Mouse (Mus musculus) heart, adult 2 months (tissue): ENCODE data around the gene Efna3. TPM values are rescaled to one million over a fixed set of nuclear protein-coding genes. Genes with fewer than 3 reads are reported as not detected.

Experiments used
- DNase-seq, 2 experiments: peaks; one replicate each; pipeline ENCODE4 v3.0.0; 2021
- H3K27ac ChIP-seq: fragments of 200-600 bp; 2 replicates; pipeline ENCODE4 v1.8.1; 2022
- H3K27me3 ChIP-seq: fragments of 200-500 bp; 2 replicates; pipeline ENCODE4 v1.6.1; 2012; ENCODE audit warnings: mild to moderate bottlenecking, low read length, inconsistent platforms, mixed read lengths; ENCODE audit not compliant: control insufficient read depth, insufficient read depth
- H3K36me3 ChIP-seq: fragments of 200-500 bp; 2 replicates; pipeline ENCODE4 v1.6.1; 2012; ENCODE audit warnings: low read length, inconsistent platforms; ENCODE audit not compliant: control insufficient read depth, insufficient read depth
- H3K4me1 ChIP-seq: fragments of 200-500 bp; 2 replicates; pipeline ENCODE4 v1.6.1; 2011; ENCODE audit warnings: low read length; ENCODE audit not compliant: control insufficient read depth, insufficient read depth
- H3K4me3 ChIP-seq: fragments of 200-600 bp; 2 replicates; pipeline ENCODE4 v1.8.1; 2022
- H3K79me2 ChIP-seq: fragments of 200-500 bp; replicated peaks from 2 replicates; pipeline ENCODE4 v1.6.1; 2012; ENCODE audit warnings: mild to moderate bottlenecking, inconsistent platforms, low read length, moderate library complexity, mixed read lengths; ENCODE audit not compliant: control insufficient read depth, insufficient read depth
- H3K9ac ChIP-seq: fragments of 200-500 bp; 2 replicates; pipeline ENCODE4 v1.6.1; 2012; ENCODE audit warnings: low read depth, mild to moderate bottlenecking, control low read depth, inconsistent platforms, low read length, mixed read lengths
- CTCF ChIP-seq: fragments of 200-600 bp; IDR thresholded peaks from 2 replicates; pipeline ENCODE4 v1.8.1; 2022; ENCODE audit warnings: antibody characterized with exemption, mild to moderate bottlenecking, moderate library complexity
- EP300 ChIP-seq: fragments of 200-500 bp; IDR thresholded peaks from 2 replicates; pipeline ENCODE4 v1.6.1; 2011; ENCODE audit warnings: low read depth, low read length, control low read depth; ENCODE audit not compliant: insufficient read depth
- POLR2A ChIP-seq: fragments of 200-500 bp; IDR thresholded peaks from 2 replicates; pipeline ENCODE4 v1.6.1; 2011; ENCODE audit warnings: mild to moderate bottlenecking, low read depth, low read length, control low read depth; ENCODE audit not compliant: insufficient read depth
- WGBS: fragments of 180-500 bp; shearing (Covaris S2); methylation state at CpG from one replicate; pipeline ENCODE4 v1.1.7; 2018; 5-methylcytosine and 5-hydroxymethylcytosine counted together
- intact Hi-C: fragments of 180-260 bp; cut with DNase I; formaldehyde crosslinking; loops from one replicate; pipeline ENCODE4 v1.15.1; 2025
- polyA plus RNA-seq: library from polyadenylated mRNA; depleted of rRNA; stranded (reverse); fragments of >200 nt; gene quantifications from 2 replicates; pipeline ENCODE4 v1.2.3, GENCODE M21; 2012
- total RNA-seq, 2 experiments: library from RNA; stranded (reverse); gene quantifications; 2 replicates each; pipeline ENCODE4 v1.2.3; 2021

The Efna3 gene
- total and polyA plus RNA-seq, 3 experiments, result not detected

GRCm38 (mm10) chr3:89320581-89321182 is 2.1 kb downstream of the Efna3 start:
- Histone ChIP-seq H3K9ac (0 out of 2 replicates have a peak overlapping the region, but pooled peaks have one; percentile 12), H3K79me2 (no peaks in the 10 kb centered on the region), H3K27ac (no peak overlapping the region), H3K4me3 (peak overlapping the region; percentile 33), H3K4me1 (peaks cover 7% of the 10 kb centered on the region), H3K27me3 (peaks cover 28% of the 10 kb centered on the region), H3K36me3 (no peaks in the 10 kb centered on the region)
- intact Hi-C loops, result no loop called here
- peak in 1 of 2 experiments; percentile 23 for DNase-seq
- no peak for TF ChIP-seq POLR2A
- TF ChIP-seq CTCF, result no peak
- TF ChIP-seq EP300, result no peak
- WGBS, result 2% methylated on average over 41 of the region's 41 CpGs

GRCm38 (mm10) chr3:89319591-89320350 is 3.0 kb downstream of the Efna3 start:
- no peak for TF ChIP-seq POLR2A
- TF ChIP-seq CTCF, result no peak
- no peak for TF ChIP-seq EP300
- Histone ChIP-seq H3K4me3 (no peak overlapping the region; the same call in 1 of the 2 replicates), H3K36me3 (no peaks in the 10 kb centered on the region), H3K9ac (0 out of 2 replicates have a peak overlapping the region, but pooled peaks have one; percentile 4), H3K27me3 (peaks cover 28% of the 10 kb centered on the region), H3K79me2 (no peaks in the 10 kb centered on the region), H3K27ac (no peak overlapping the region), H3K4me1 (peaks cover 9% of the 10 kb centered on the region)
- DNase-seq, result peak in 1 of 2 experiments; percentile 25
- 3% methylated on average over 58 of the region's 58 CpGs for WGBS
- intact Hi-C loops, result loop anchor here (5.0 kb wide), 1 partner anchor 538 kb away; no protein-coding TSS in a partner anchor

DNA sequence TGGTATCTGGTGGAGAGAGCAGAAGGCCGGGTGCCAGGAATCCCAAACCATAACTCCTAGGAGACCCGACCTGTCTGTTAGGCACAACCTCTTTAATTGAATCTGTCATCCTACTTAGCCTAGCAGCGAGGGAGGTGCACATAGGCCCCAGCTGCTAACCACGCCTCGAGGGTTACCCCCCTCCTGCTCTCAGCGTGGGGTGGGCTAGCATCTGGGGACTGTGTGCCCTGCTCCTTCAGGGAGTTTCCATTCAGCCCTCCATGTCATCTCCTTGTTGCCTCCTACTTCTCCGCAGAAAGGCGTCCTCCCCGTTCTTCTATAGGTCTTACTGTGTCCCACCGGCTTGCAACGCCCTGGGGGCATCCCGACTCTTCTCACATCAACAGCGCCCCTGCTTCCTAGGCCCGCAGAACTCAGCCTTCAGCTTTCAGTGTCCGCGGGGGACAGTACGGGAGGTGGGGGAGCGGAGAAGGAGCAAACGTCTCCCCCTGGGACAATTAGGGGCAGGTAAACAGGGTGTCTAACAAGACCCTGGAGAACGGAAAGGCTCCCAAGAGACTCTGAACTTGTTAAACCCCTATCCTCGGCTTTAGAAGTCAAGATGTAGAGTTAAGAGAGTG is 3.7 kb downstream of the Efna3 start:
- intact Hi-C loops, result loop anchor here (5.0 kb wide), 1 partner anchor 538 kb away; no protein-coding TSS in a partner anchor
- H3K79me2 ChIP-seq, result no peaks in the 10 kb centered on the region
- no peaks in the 10 kb centered on the region for H3K36me3 ChIP-seq
- 25% methylated on average over 21 of the region's 21 CpGs for WGBS
- TF ChIP-seq POLR2A (no peak), CTCF (no peak), EP300 (no peak)
- no peak overlapping the region for H3K4me3 ChIP-seq
- peak in 1 of 2 experiments; percentile 16 for DNase-seq
- no peak overlapping the region for H3K9ac ChIP-seq
- H3K27ac ChIP-seq, result no peak overlapping the region
- H3K4me1 ChIP-seq, result peaks cover 9% of the 10 kb centered on the region
- peaks cover 28% of the 10 kb centered on the region for H3K27me3 ChIP-seq

DNA sequence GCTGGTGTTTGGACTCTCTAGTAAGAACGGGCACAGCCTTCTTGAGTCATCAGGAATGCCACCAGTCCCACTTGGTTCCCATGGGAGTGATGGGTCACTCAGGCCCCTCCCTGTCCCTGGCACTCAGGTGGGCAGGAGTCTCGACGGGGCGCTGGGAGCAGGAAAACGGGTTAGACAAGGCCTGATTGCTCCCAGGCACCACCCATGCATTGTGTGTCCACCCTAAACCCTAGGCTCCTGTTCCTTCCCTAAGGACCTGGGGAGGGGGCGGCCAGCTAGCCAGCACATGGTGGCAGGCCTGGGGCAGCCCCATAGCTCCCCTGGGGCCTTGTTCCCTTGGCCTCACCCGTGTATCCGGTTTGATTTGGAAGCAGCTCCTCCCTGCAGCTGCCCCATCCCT is 4.4 kb downstream of the Efna3 start:
- peak in 1 of 2 experiments; percentile 14 for DNase-seq
- H3K4me3 ChIP-seq, result no peak overlapping the region
- intact Hi-C loops, result loop anchor here (5.0 kb wide), 1 partner anchor 539 kb away; no protein-coding TSS in a partner anchor
- peaks cover 28% of the 10 kb centered on the region for H3K27me3 ChIP-seq
- H3K36me3 ChIP-seq, result no peaks in the 10 kb centered on the region
- no peak for TF ChIP-seq POLR2A
- TF ChIP-seq CTCF, result no peak
- no peak for TF ChIP-seq EP300
- H3K4me1 ChIP-seq, result peaks cover 9% of the 10 kb centered on the region
- H3K27ac ChIP-seq, result no peak overlapping the region
- no peak overlapping the region for H3K9ac ChIP-seq
- WGBS, result 74% methylated on average over 8 of the region's 8 CpGs
- H3K79me2 ChIP-seq, result no peaks in the 10 kb centered on the region

GRCm38 (mm10) chr3:89317246-89317645 is 5.5 kb downstream of the Efna3 start:
- Histone ChIP-seq H3K79me2 (no peaks in the 10 kb centered on the region), H3K9ac (no peak overlapping the region), H3K4me3 (no peak overlapping the region), H3K4me1 (peaks cover 9% of the 10 kb centered on the region), H3K27ac (no peak overlapping the region), H3K27me3 (peaks cover 28% of the 10 kb centered on the region), H3K36me3 (no peaks in the 10 kb centered on the region)
- DNase-seq, result no peak
- WGBS, result 76% methylated on average over 6 of the region's 6 CpGs
- TF ChIP-seq EP300 (no peak), CTCF (no peak), POLR2A (no peak)
- intact Hi-C loops, result loop anchor here (1.0 to 5.0 kb wide), 4 partner anchors 22 to 540 kb away; partner anchors contain the start of gene Efna4
